Mouse (Mus musculus) cerebellum, adult 2 months (tissue): ENCODE results near the gene Dnajb3.

Experiments used
- CTCF ChIP-seq: fragments of 200-500 bp; IDR thresholded peaks from 2 replicates; pipeline ENCODE4 v1.5.1; 2011; ENCODE audit warnings: low read depth, mild to moderate bottlenecking, control low read depth, low read length, moderate library complexity, borderline replicate concordance; ENCODE audit not compliant: insufficient read depth
- POLR2A ChIP-seq: fragments of 200-500 bp; IDR thresholded peaks from 2 replicates; pipeline ENCODE4 v1.6.1; 2011; ENCODE audit warnings: low read length, control low read depth, borderline replicate concordance; ENCODE audit not compliant: insufficient read depth

DNA sequence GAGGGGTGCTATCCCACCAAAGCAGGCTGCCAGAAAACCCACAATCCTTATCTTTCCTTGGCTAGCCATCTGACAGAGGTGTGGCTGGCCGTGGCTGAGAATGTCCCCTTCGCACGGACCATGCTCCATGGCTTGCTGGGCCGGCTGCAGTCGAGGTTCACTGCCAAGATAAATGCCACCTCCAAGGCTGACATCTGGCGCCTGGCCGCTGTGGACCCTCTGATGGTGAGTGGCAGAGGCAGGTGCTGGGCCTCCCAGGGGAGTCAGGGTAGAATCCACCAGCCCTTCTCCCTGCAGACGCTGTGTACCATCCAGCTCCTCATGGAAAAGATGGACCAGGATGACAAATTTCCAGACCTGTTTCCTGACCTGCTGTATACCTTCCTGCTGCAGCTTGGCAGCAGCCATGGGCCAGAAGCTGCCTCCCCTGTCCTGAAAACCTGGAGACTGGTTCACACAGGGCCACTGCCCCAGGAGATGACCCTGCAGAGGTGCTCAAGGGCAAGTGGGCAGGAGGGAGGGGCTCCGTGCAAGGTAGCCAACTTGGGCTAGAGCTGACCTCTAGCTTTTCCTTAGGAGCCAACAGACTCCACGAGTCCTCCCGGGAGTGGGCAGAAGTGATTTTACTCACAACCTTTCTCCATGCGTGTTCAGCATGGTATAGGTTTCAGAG, 49.3 kb upstream of the Dnajb3 start:
- TF ChIP-seq CTCF (no peak), POLR2A (no peak)
